10 mouse cellular contexts compared by ENCODE assay signal in the genomic region with DNA sequence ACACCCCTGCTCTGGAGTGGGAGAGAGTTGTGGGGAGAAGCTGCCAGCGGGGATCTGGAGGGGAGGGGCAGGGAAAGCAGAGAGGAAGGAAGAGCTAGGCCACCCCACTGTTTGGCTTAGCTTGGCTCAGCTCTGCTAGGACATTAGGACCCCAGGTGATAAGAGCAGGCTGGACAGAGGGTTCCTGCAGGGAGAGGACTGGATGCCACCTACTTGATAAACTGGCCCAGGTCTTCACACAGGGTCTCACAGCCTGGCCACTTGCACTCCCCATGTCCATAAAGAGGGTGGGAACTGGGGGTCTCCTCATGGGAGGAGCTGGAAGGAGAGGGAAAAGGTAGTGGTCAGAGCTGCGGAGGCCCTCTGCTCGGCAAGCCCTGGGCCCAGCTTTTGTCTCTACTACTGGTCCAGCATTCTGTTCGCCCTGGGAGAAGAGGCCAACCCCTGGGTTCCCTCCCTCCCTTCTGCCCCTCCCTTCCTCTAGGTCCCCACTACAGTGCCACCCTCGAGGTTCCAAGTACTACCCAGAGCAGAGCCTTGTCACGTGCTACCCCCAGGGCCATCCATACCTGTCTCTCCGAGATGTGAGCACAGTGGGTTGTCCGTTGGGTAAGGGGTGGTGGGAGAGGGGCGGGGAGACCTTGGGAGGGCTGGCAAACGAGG. TPM values are rescaled to one million over a fixed set of nuclear protein-coding genes. Genes with fewer than 3 reads are reported as not detected.
DNase-seq lines count a peak whose midpoint lies in the region; ATAC-seq and TF ChIP-seq lines count a peak whose summit lies in the region.
"Had no signal": no experiment of that assay in that cellular context is flagged by ENCODE, and none has a peak within 500 bp of the region (broad histone marks: within the 10 kb centered on the region; RNA-seq: fewer than 3 reads in every experiment).

No protein-coding gene starts in this region.

- H3K4me2 ChIP-seq in intestine, embryonic 15.5 days (replicated peaks): peak overlapping the region; percentile 41; the same call in 1 of the 2 replicates
- no peak overlapping the region for H3K4me2 ChIP-seq in intestine, postnatal 0 days (replicated peaks; ENCODE audit: low read depth)
- H3K4me2 ChIP-seq in midbrain, embryonic 15.5 days: peak overlapping the region; percentile 70

- H3K9ac ChIP-seq in intestine, embryonic 15.5 days: peak overlapping the region; percentile 23; the same call in 1 of the 2 replicates
- no peak overlapping the region for H3K9ac ChIP-seq in intestine, postnatal 0 days (ENCODE audit: low read depth, low read length)
- H3K9ac ChIP-seq in midbrain, embryonic 15.5 days: peak overlapping the region; percentile 55

- no peak for DNase-seq in embryonic facial prominence, embryonic 10.5 days (ENCODE audit: low spot score)
- no peak for DNase-seq in hindbrain, embryonic 10.5 days (ENCODE audit: low spot score)
- no peak for DNase-seq in kidney, adult 8-10 months
- DNase-seq in thymus, postnatal 14 days: no peak
- DNase-seq in c-Kit-positive CD71-positive TER-119-positive erythroid progenitor cells, embryonic 14.5 days (ENCODE audit: low spot score): no peak
- DNase-seq: kidney, adult 2 months had no signal

- H3K27me3 ChIP-seq in intestine, embryonic 15.5 days (replicated peaks): no peaks in the 10 kb centered on the region
- H3K27me3 ChIP-seq in intestine, postnatal 0 days (replicated peaks; ENCODE audit: control insufficient read depth, insufficient read depth, low read length): no peaks in the 10 kb centered on the region
- H3K27me3 ChIP-seq in embryonic facial prominence, embryonic 10.5 days (replicated peaks; ENCODE audit: low read depth, poor library complexity, severe bottlenecking): no peaks in the 10 kb centered on the region
- no peaks in the 10 kb centered on the region for H3K27me3 ChIP-seq in hindbrain, embryonic 10.5 days (ENCODE audit: insufficient read depth, poor library complexity, severe bottlenecking)
- H3K27me3 ChIP-seq in midbrain, embryonic 15.5 days (replicated peaks): no peaks in the 10 kb centered on the region

- peaks cover 33% of the 10 kb centered on the region for H3K36me3 ChIP-seq in intestine, embryonic 15.5 days
- H3K36me3 ChIP-seq in intestine, postnatal 0 days (ENCODE audit: control insufficient read depth, insufficient read depth): peaks cover 76% of the 10 kb centered on the region
- peaks cover 100% of the 10 kb centered on the region for H3K36me3 ChIP-seq in embryonic facial prominence, embryonic 10.5 days (replicated peaks)
- peaks cover 98% of the 10 kb centered on the region for H3K36me3 ChIP-seq in hindbrain, embryonic 10.5 days
- H3K36me3 ChIP-seq in midbrain, embryonic 15.5 days (replicated peaks): 0 out of 2 replicates have a peak, but pooled peaks cover 5% of the 10 kb centered on the region

- no peak for TF ChIP-seq CTCF in intestine, postnatal 0 days (IDR thresholded peaks at IDR 0.05; ENCODE audit: low read depth)

- H3K4me3 ChIP-seq in intestine, embryonic 15.5 days (replicated peaks): no peak overlapping the region
- H3K4me3 ChIP-seq in intestine, postnatal 0 days (ENCODE audit: low read depth, low read length): no peak overlapping the region
- peak overlapping the region; percentile 36; the same call in 1 of the 2 replicates for H3K4me3 ChIP-seq in embryonic facial prominence, embryonic 10.5 days
- peak overlapping the region; percentile 37 for H3K4me3 ChIP-seq in hindbrain, embryonic 10.5 days
- H3K4me3 ChIP-seq in midbrain, embryonic 15.5 days: peak overlapping the region; percentile 43

- WGBS in intestine, embryonic 15.5 days: 54% methylated on average over 10 of the region's 10 CpGs
- WGBS in intestine, postnatal 0 days: 65% methylated on average over 10 of the region's 10 CpGs
- WGBS in embryonic facial prominence, embryonic 10.5 days: 27% methylated on average over 10 of the region's 10 CpGs
- WGBS in hindbrain, embryonic 10.5 days: 22% methylated on average over 10 of the region's 10 CpGs
- 21% methylated on average over 10 of the region's 10 CpGs for WGBS in midbrain, embryonic 15.5 days

- H3K4me1 ChIP-seq in intestine, embryonic 15.5 days (replicated peaks): peaks cover 53% of the 10 kb centered on the region
- no peaks in the 10 kb centered on the region for H3K4me1 ChIP-seq in intestine, postnatal 0 days (replicated peaks; ENCODE audit: control insufficient read depth, insufficient read depth, low read length)
- H3K4me1 ChIP-seq in embryonic facial prominence, embryonic 10.5 days: peaks cover 98% of the 10 kb centered on the region
- H3K4me1 ChIP-seq in hindbrain, embryonic 10.5 days (replicated peaks): peaks cover 100% of the 10 kb centered on the region
- peaks cover 65% of the 10 kb centered on the region for H3K4me1 ChIP-seq in midbrain, embryonic 15.5 days

- 0 out of 2 replicates have a peak, but pooled peaks have one; percentile 5 for ATAC-seq in intestine, embryonic 15.5 days
- no peak for ATAC-seq in intestine, postnatal 0 days
- ATAC-seq in midbrain, embryonic 15.5 days (replicated peaks): peak; percentile 31

- no peaks in the 10 kb centered on the region for H3K9me3 ChIP-seq in intestine, embryonic 15.5 days
- no peaks in the 10 kb centered on the region for H3K9me3 ChIP-seq in intestine, postnatal 0 days (ENCODE audit: control insufficient read depth)
- no peaks in the 10 kb centered on the region for H3K9me3 ChIP-seq in embryonic facial prominence, embryonic 10.5 days
- no peaks in the 10 kb centered on the region for H3K9me3 ChIP-seq in hindbrain, embryonic 10.5 days
- H3K9me3 ChIP-seq in midbrain, embryonic 15.5 days: no peaks in the 10 kb centered on the region

- no peak overlapping the region for H3K27ac ChIP-seq in intestine, embryonic 15.5 days
- H3K27ac ChIP-seq in intestine, postnatal 0 days (ENCODE audit: low read depth, low read length): no peak overlapping the region
- peak overlapping the region; percentile 78 for H3K27ac ChIP-seq in embryonic facial prominence, embryonic 10.5 days (replicated peaks)
- peak overlapping the region; percentile 87 for H3K27ac ChIP-seq in hindbrain, embryonic 10.5 days
- H3K27ac ChIP-seq in midbrain, embryonic 15.5 days: peak overlapping the region; percentile 75

RNA-seq across cellular contexts. Expression of a gene that starts 43.4 kb away (rescaled TPM):
- polyA plus RNA-seq in intestine, embryonic 15.5 days (2015; fragmentation: Nextera tagmentation; extraction: Ambion mirVana): 8.3 and 9.5 TPM in 2 replicates
- polyA plus RNA-seq in intestine, postnatal 0 days (2015; fragmentation: Nextera tagmentation; extraction: Ambion mirVana): 1.7 and 2.1 TPM in 2 replicates
- polyA plus RNA-seq in embryonic facial prominence, embryonic 10.5 days (2016; fragmentation: Nextera tagmentation; extraction: Ambion mirVana): 21.0 and 25.1 TPM in 2 replicates
- polyA plus RNA-seq in hindbrain, embryonic 10.5 days (2016; fragmentation: Nextera tagmentation; extraction: Ambion mirVana): 19.9 and 30.6 TPM in 2 replicates
- 2.7 and 3.6 TPM in 2 replicates for polyA plus RNA-seq in midbrain, embryonic 15.5 days (2015; fragmentation: Nextera tagmentation; extraction: Ambion mirVana)
- polyA plus RNA-seq: G1E had no signal

RNA-seq across cellular contexts. Expression of a gene that starts 46.6 kb away (rescaled TPM):
- polyA plus RNA-seq in intestine, embryonic 15.5 days (2015; fragmentation: Nextera tagmentation; extraction: Ambion mirVana): 22.3 and 24.9 TPM in 2 replicates
- 12.9 and 13.3 TPM in 2 replicates for polyA plus RNA-seq in intestine, postnatal 0 days (2015; fragmentation: Nextera tagmentation; extraction: Ambion mirVana)
- polyA plus RNA-seq in embryonic facial prominence, embryonic 10.5 days (2016; fragmentation: Nextera tagmentation; extraction: Ambion mirVana): 26.9 and 28.1 TPM in 2 replicates
- polyA plus RNA-seq in hindbrain, embryonic 10.5 days (2016; fragmentation: Nextera tagmentation; extraction: Ambion mirVana): 25.1 and 29.4 TPM in 2 replicates
- polyA plus RNA-seq in midbrain, embryonic 15.5 days (2015; fragmentation: Nextera tagmentation; extraction: Ambion mirVana): 43.3 and 46.6 TPM in 2 replicates

Comparison
In these comparisons a context has a peak if more than half of its experiments do, and no peak if none do; other contexts are left out.
1. H3K27ac ChIP-seq: peak in embryonic facial prominence, embryonic 10.5 days (single experiment), hindbrain, embryonic 10.5 days (single experiment) and midbrain, embryonic 15.5 days (single experiment); none in intestine, embryonic 15.5 days (single experiment) and intestine, postnatal 0 days (single experiment).
2. H3K4me3 ChIP-seq: peak in embryonic facial prominence, embryonic 10.5 days (single experiment), hindbrain, embryonic 10.5 days (single experiment) and midbrain, embryonic 15.5 days (single experiment); none in intestine, embryonic 15.5 days (single experiment) and intestine, postnatal 0 days (single experiment).